Mouse (Mus musculus): ENCODE results near the gene Nup214. TPM values are rescaled to one million over a fixed set of nuclear protein-coding genes. Genes with fewer than 3 reads are reported as not detected.
A peak's percentile ranks its signal among the peaks of the same experiment; 100 is the strongest.

The Nup214 gene
- polyA plus RNA-seq, 1 experiment from 2014 or later, result 103 TPM

DNA sequence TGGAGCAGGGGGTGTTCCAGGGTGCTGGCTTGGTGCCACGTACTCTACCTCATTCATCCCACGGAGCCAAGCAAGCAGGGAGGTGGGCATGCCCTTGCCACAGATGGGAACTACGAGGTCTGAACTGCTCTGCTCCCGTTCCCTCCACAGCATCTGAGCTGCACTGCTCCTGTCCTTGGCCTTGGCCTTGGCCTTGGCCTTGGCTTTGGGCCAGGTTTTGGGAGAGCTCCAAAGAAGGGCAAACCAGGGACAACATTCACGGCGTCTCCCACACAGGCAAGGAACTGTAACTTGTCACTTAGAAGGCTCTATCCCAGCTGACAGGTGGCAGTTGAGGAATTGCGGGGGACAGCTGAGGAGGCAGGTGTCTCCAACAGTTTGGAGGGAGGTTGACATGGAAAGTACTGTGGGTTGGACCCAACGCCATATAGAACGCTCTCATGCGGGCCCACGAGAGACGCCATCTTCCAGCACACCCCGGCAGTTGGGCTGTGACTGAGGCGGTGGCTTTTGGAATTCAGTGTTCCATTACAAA is 105.0 kb downstream of the Nup214 start:
- ATAC-seq, result no peak
- no peak overlapping the region for H3K9ac ChIP-seq
- 88% methylated on average over 14 of the region's 14 CpGs for WGBS

DNA sequence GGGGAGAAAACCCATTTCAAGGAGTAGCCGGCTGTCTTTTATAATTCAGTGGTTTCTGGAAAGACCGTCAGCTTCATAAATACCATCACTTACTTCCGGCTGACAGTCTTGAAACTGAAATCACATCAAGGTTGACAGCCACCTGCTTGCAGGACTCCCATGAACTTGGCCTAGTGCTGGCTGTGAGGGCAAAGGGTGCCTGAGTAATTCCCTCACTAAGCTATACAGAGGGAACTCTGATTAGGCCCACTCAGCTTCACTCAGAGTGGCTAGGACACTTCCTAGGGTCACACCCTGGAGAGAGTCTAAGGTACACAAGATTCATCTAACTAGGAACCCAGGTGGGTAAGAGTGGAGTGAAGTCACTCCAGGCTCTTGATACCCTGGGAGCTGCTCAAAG is 106.4 kb downstream of the Nup214 start:
- Histone ChIP-seq H3K4me1 (peaks cover 15% of the 10 kb centered on the region), H3K27ac (no peak overlapping the region), H3K4me2 (no peak overlapping the region), H3K9ac (no peak overlapping the region), H3K27me3 (peaks cover 50% of the 10 kb centered on the region), H3K9me3 (replicated peaks) (no peaks in the 10 kb centered on the region), H3K4me3 (no peak overlapping the region), H3K36me3 (ENCODE audit: poor library complexity, severe bottlenecking) (no peaks in the 10 kb centered on the region)
- ATAC-seq, result no peak
- 90% methylated on average over 3 of the region's 3 CpGs for WGBS

More for the DNA sequence above, 105.0 kb downstream of the Nup214 start:
- no peak overlapping the region for H3K4me3 ChIP-seq
- H3K4me1 ChIP-seq, result peaks cover 14% of the 10 kb centered on the region
- peaks cover 36% of the 10 kb centered on the region for H3K27me3 ChIP-seq
- H3K27ac ChIP-seq, result no peak overlapping the region
- H3K9me3 ChIP-seq (replicated peaks), result no peaks in the 10 kb centered on the region
- H3K4me2 ChIP-seq, result no peak overlapping the region
- no peaks in the 10 kb centered on the region for H3K36me3 ChIP-seq (ENCODE audit: poor library complexity, severe bottlenecking)

DNA sequence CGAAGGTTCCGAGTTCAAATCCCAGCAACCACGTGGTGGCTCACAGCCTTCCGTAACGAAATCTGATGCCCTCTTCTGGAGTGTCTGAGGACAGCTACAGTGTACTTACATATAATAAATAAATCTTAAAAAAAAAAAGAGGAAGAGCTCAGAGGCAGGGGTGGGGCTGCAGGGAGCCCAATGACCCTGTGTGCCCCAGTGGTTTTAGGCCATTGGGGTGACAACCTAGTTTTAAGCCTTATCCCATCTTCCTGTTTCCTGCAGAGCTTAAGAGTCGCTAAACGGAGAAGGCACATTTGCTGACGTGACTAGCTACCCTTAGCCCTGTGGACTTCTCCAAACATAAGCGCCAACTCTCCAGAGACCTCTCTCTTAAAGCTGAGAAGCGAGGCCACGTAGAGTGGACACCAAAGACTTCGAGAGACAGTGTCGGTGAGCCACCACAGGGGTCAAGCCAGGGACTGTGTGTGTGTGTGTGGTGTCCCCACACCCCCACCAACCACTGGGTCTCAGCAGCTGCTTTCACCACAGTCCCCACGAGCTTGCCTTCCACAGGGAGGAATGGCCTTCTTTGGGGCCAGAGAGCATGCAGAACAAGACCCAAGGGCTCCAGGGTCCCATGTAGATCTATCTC is 107.2 kb downstream of the Nup214 start:
- ATAC-seq, result no peak
- no peaks in the 10 kb centered on the region for H3K9me3 ChIP-seq (replicated peaks)
- H3K4me1 ChIP-seq, result peaks cover 15% of the 10 kb centered on the region
- no peak overlapping the region for H3K4me3 ChIP-seq
- no peak overlapping the region for H3K9ac ChIP-seq
- 87% methylated on average over 14 of the region's 14 CpGs for WGBS
- H3K4me2 ChIP-seq, result 0 out of 2 replicates have a peak overlapping the region, but pooled peaks have one; percentile 8
- H3K27me3 ChIP-seq, result peaks cover 57% of the 10 kb centered on the region
- H3K36me3 ChIP-seq (ENCODE audit: poor library complexity, severe bottlenecking), result no peaks in the 10 kb centered on the region
- no peak overlapping the region for H3K27ac ChIP-seq

DNA sequence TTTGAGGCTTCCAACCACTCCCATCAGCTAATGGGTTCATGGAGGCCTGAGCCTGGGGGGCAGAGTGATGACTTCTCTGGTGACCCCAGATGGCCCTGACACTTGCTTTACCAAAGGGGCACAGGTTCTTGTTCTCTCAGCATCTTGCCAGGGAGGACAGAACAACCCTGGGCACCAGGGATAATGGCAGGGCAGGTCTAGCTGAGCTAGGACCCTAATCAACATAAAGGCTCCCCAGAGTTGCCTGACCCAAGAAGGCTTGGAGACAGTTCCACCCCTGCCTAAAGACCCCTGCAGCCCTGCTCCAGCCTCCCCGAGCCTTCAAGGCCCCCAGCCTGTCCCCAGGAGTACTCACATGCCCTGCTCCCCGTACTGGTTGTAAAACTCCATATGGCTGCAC is 108.0 kb downstream of the Nup214 start:
- ATAC-seq, result no peak
- Histone ChIP-seq H3K4me3 (no peak overlapping the region; the same call in 1 of the 2 replicates), H3K9me3 (replicated peaks) (no peaks in the 10 kb centered on the region), H3K27me3 (peaks cover 65% of the 10 kb centered on the region), H3K36me3 (ENCODE audit: poor library complexity, severe bottlenecking) (no peaks in the 10 kb centered on the region), H3K4me1 (peaks cover 15% of the 10 kb centered on the region), H3K4me2 (0 out of 2 replicates have a peak overlapping the region, but pooled peaks have one; percentile 8), H3K9ac (no peak overlapping the region), H3K27ac (no peak overlapping the region)
- WGBS, result 35% methylated on average over 2 of the region's 2 CpGs

DNA sequence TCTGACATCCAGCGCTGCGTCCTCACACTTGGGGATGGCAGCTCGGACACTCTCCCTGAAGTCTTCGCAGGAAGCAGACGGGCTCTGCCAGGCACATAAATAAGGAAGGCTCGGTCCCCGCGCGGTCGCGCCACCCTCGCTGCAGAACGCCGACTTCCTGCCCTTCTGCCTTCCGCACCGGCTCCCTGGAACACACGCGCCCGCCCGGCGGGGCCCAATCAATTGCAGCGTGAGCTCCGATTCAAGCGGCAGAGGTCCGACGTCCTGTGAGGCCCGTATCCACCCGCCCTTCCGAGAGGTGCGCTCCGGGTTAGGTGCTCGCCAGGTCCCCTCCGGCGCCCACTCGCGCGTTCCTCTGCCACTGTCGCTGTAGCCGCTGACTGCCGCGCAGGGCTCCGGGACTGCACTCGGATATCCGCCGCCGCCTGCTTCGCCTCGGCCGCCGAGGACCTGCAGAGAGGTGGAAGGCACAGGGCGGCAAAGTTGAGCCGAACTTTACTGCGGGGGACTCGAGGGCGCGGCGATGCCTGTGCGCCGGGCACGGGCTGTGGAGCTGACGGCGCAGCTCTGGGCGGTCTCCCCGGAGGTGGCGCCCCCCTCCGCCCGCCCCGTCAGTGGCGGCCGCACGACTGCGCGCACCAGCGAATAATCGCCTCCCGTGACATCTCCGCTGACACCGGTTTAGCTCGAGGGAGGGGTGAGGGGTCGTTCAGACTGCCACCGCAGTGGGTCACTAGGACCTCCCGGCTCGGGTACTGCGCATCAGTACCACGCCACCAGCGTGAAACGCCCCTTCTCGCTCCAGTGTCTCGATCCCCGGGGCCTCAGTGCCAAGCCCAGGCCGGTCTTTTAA is 109.1 kb downstream of the Nup214 start:
- Histone ChIP-seq H3K4me3 (peak overlapping the region; percentile 63), H3K9ac (peak overlapping the region; percentile 23; the same call in 1 of the 2 replicates), H3K27me3 (peaks cover 77% of the 10 kb centered on the region), H3K36me3 (ENCODE audit: poor library complexity, severe bottlenecking) (no peaks in the 10 kb centered on the region), H3K9me3 (replicated peaks) (no peaks in the 10 kb centered on the region), H3K27ac (no peak overlapping the region), H3K4me1 (peaks cover 20% of the 10 kb centered on the region), H3K4me2 (peak overlapping the region; percentile 98)
- under 1% methylated on average over 90 of the region's 91 CpGs for WGBS
- peak; percentile 39 for ATAC-seq

DNA sequence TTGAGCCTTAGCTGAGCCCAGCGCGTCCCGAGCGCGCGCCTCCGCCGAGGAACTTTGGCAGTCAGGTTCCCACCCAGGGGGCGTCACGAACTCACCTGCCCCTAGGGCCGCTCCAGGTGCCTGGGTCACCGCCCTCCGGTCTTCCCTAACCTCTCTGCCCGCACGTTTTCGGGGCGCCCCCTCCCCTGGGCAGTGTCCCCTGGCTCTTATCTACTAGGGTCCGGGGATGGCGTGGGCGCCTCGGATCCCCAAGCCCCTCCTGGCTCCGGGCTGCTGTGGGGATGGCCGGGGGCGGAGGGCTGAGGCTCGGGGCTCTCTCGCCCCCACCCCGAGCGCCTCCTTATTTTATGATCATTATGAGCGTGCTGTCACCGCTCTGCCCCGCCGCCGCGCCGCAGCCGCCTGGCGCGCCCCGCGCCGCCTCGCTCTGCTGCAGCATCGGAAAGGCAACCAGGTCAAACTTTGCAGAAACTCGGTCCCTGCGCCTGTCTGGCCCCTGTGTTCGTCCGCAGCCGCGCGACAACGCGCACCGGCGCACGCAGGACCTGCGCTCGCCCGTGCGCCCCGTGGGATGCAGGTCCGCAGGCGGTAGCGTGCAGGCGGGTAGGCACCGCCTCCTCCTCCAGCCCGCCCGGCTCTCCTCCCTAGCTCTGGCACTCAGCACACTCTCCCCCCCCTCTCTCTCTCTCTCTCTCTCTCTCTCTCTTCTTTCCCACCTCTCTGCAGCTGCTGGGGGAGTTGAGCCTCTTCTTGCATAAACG is 110.1 kb downstream of the Nup214 start, which contains the start of gene Fam78a:
Gene Fam78a, minus strand, starts transcription at position 747 of the 761 bp plus-strand sequence.
- Histone ChIP-seq H3K4me1 (peaks cover 26% of the 10 kb centered on the region), H3K27me3 (peaks cover 86% of the 10 kb centered on the region), H3K27ac (no peak within 1 kb of the TSS), H3K36me3 (ENCODE audit: poor library complexity, severe bottlenecking) (no peaks in the 10 kb centered on the region), H3K4me3 (peak within 1 kb of the TSS; percentile 63), H3K9ac (peak within 1 kb of the TSS; percentile 65), H3K4me2 (peak within 1 kb of the TSS; percentile 98), H3K9me3 (replicated peaks) (no peaks in the 10 kb centered on the region)
- ATAC-seq, result peak; percentile 86
- WGBS, result 0% methylated on average over 56 of the region's 68 CpGs

DNA sequence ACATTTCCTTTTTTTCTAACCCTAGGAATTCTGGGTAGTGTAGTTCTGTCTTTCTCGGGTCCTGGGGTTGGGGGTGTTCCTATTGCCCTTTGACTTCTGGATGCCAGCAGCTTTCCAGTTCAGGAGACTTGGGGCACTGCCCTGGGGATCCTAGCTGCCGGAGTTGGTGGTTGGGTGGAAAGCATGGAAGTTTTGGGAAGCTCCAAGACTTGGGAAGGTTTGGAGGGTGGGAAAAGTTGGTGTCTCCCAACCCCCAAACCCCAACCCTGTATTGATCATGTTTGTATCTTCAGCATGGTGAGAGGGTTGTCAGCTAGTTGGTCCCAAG is 110.6 kb downstream of the Nup214 start:
- Histone ChIP-seq H3K9ac (no peak overlapping the region), H3K4me2 (peak overlapping the region; percentile 98), H3K27ac (no peak overlapping the region), H3K9me3 (replicated peaks) (no peaks in the 10 kb centered on the region), H3K36me3 (ENCODE audit: poor library complexity, severe bottlenecking) (no peaks in the 10 kb centered on the region), H3K4me3 (peak overlapping the region; percentile 63), H3K4me1 (peaks cover 26% of the 10 kb centered on the region), H3K27me3 (peaks cover 91% of the 10 kb centered on the region)
- no peak for ATAC-seq
- 25% methylated on average over 2 of the region's 2 CpGs for WGBS

DNA sequence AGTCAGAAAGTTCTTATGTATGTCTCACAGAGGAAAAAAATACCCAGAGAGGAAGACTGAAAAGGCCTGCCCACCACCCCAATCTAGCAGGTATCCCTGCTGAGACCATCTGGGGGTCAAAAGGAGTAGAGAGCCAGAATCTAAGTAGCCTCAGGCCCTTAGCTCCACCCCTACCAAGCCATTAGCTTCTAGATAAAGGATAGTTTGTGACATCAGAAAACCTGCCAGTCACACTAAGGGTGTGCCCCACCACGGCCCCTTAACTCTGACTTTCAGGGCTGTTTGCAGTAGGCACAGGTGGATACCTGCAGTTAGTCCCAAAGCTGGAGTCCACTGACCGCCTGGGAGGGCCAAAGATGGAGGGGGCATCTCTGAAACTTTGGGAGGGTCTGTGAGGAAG is 111.0 kb downstream of the Nup214 start:
- Histone ChIP-seq H3K4me2 (no peak overlapping the region), H3K36me3 (ENCODE audit: poor library complexity, severe bottlenecking) (no peaks in the 10 kb centered on the region), H3K27ac (no peak overlapping the region), H3K27me3 (peaks cover 95% of the 10 kb centered on the region), H3K9ac (no peak overlapping the region), H3K9me3 (replicated peaks) (no peaks in the 10 kb centered on the region), H3K4me1 (peaks cover 26% of the 10 kb centered on the region), H3K4me3 (no peak overlapping the region)
- no peak for ATAC-seq
- 75% methylated on average over 2 of the region's 2 CpGs for WGBS

DNA sequence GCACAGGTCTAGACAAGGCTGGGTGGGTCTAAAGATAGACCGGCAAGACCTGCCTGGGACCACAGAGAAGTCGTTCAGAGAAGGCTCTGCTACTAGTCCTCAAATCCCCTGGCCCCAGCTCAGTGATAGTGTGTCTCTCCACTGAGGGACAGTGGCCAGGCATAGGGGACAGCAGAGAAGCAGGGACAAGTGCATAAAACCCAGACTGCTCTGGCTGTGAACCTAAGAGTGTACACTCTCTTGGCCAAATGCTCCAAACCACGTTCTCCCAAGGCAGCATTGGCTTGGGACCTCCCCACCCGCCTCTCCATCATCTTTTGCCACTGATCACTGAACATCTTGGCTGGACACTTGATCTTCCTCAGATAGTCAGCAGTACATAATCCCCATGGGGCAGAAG is 113.4 kb downstream of the Nup214 start:
- Histone ChIP-seq H3K9me3 (replicated peaks) (no peaks in the 10 kb centered on the region), H3K9ac (no peak overlapping the region), H3K4me1 (peaks cover 26% of the 10 kb centered on the region), H3K36me3 (ENCODE audit: poor library complexity, severe bottlenecking) (no peaks in the 10 kb centered on the region), H3K27me3 (peaks cover 84% of the 10 kb centered on the region), H3K4me3 (no peak overlapping the region), H3K27ac (no peak overlapping the region), H3K4me2 (no peak overlapping the region)
- no peak for ATAC-seq
- 62% methylated on average over 4 of the region's 4 CpGs for WGBS

DNA sequence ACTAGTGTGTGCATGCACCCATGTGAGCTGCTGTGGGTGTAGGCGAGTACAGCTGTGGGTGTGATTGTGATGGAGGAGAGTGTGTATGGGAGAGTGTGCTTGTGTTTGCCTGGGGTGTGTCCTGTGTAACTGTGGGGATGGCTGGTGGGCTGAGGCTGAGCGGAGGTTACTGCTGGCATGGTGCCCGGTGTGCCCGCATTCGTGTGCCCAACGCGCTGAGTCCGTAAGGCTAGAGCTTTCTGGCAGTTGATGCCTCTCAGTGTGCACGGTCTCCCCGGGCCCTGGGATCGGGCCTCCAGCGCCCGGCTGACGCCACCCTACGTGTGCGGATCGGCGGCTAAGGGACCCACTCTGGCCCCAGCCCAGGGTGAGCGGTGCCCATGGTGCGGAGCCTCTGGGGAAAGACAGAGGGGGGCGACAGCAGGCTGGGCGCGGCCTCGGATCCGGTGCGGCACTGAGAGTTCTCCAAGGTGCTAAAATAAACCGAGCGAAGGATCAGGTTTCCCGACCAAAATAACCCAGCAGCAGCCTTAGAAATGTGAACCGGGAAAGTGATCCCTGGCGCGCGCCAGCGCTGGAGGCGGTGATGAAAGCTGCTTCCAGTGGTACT is 114.2 kb downstream of the Nup214 start:
- H3K27me3 ChIP-seq, result peaks cover 75% of the 10 kb centered on the region
- H3K4me3 ChIP-seq, result peak overlapping the region; percentile 29
- no peaks in the 10 kb centered on the region for H3K9me3 ChIP-seq (replicated peaks)
- H3K9ac ChIP-seq, result peak overlapping the region; percentile 58
- WGBS, result 7% methylated on average over 35 of the region's 35 CpGs
- H3K4me2 ChIP-seq, result peak overlapping the region; percentile 61
- no peak overlapping the region for H3K27ac ChIP-seq
- ATAC-seq, result no peak
- no peaks in the 10 kb centered on the region for H3K36me3 ChIP-seq (ENCODE audit: poor library complexity, severe bottlenecking)
- H3K4me1 ChIP-seq, result peaks cover 20% of the 10 kb centered on the region

DNA sequence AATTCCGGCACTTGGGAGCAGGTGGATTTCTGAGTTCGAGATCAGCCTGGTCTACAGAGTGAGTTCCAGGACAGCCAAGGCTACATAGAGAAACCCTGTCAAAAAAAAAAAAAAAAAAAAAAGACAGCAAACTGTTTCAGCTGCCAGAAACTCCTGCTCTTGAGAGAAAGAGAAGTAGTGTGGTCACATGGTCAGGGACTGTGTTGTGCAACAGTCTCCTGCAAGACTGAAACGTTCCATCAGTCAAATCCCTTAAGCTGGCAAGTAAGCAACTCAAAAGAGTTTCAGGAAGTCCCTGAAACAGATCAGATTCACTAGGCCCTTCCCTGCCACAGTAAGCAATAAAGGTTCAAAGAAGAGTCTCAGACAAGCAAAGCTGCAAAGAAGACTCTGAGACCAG is 115.4 kb downstream of the Nup214 start:
- H3K4me1 ChIP-seq, result peaks cover 11% of the 10 kb centered on the region
- WGBS, result 79% methylated on average over 3 of the region's 3 CpGs

More for the DNA sequence above, 115.4 kb downstream of the Nup214 start:
- Histone ChIP-seq H3K9ac (no peak overlapping the region), H3K9me3 (replicated peaks) (no peaks in the 10 kb centered on the region), H3K4me3 (no peak overlapping the region), H3K36me3 (ENCODE audit: poor library complexity, severe bottlenecking) (no peaks in the 10 kb centered on the region), H3K27me3 (peaks cover 64% of the 10 kb centered on the region), H3K4me2 (no peak overlapping the region), H3K27ac (no peak overlapping the region)
- ATAC-seq, result no peak

Data from forebrain, embryonic 13.5 days (tissue).